Mouse (Mus musculus) heart, adult 9 months (tissue): Measurements from ENCODE around the gene Slmap.

Experiments
- DNase-seq, 2 experiments: peaks; one replicate each; pipeline ENCODE4 v3.0.0; 2022; ENCODE audit warnings: low spot score in 2 of 2

Slmap gene

DNA sequence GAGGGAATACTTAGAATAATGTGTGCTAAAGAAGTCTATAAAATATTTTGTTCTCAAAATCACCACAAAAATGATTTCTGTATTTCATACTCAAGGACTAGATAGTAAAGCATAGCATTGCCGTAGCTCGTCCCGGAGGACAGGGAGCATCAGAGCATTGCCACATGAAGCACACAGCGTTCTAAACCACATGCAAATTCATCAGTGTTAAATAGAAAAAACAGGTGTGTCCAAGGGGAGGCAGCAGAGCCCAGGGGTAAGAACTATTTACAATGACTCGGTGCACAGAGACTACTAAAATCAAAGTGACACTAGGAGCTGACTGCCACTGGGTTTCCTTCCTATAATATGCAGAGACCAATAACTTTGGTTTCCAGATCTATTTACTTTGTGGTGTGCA, 57.0 kb downstream of the Slmap start:
- DNase-seq = no peak

DNA sequence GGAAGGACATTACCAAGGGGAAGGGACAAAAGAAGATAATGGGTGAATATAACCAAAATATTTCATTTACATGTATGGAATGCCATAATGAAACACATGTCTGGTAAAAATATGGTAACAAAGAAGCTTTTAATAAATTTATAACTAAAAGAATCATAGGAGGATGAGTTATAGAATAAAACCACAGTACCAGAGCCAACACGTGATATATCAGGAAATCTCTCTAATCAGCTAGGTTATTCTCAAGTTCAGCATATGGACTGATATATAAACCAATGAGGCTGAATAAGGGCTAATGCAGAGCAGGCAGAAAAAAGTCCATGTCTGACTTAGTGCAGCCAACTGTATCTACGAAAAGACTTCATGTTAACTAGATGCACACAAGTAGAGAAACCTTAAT, 58.3 kb downstream of the Slmap start:
- no peak for DNase-seq

DNA sequence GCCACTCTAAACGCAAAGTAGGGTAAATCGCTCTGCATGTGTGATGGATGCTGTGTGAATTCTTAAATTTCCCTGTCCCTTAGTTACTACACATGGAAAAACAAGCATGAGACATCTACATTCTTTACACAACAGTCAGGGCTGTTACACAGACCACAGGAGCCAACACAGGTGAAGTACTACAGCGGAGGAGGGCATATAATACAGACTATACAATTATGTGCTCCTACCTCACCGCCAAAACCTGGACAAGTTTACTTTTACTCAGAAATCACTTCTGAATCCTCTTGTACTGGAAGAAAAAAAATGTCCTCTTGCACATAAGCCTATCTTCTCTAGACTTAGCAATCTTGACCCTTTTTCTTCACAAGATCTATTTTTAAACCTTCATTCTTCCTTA, 66.8 kb downstream of the Slmap start:
- DNase-seq = no peak

DNA sequence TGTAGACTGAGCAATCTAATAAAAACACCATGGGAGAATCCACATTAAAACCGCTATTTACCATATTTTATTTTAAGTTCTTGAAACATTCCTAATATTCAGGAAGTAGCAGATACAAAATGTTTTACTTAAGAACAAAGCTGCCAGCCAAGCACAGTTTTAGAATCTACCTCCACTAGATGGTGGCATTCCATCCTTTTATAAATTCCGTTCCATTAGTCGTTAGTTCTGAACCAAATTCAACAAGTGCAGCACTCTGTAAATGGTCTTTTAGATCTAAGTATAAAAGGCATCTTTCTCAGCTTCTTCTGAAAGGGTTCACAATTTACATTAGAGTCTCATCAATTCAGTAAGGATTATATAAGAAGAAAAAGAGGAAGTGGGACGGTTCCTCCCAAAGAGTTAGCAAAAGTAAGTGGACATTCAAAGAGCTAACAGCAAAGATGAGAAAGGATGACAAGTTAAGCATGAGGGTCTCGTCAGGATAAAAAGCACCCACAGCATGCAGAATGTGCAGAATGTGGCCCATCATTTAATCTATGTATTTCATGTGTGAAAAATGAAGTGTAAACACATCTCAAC, 68.1 kb downstream of the Slmap start:
- DNase-seq = no peak

DNA sequence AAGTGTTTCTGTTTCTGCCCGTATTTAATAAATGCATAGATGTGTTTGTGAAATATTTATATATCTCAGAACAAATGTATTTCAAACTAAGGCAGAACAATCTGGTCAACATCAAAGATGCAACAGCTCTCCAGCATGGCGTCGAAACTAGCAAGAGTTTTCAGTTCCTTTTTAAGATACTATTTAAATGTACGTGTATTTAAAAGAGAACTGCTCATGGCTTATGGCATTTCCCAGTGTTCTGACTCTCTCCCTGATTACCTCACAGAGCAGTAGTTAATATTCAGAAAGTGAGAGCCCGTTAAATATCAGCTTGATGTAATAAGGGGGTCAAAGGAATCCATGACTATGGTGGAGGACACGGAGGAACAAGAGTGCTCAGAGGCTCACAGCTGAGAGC, 68.8 kb downstream of the Slmap start:
- no peak for DNase-seq

DNA sequence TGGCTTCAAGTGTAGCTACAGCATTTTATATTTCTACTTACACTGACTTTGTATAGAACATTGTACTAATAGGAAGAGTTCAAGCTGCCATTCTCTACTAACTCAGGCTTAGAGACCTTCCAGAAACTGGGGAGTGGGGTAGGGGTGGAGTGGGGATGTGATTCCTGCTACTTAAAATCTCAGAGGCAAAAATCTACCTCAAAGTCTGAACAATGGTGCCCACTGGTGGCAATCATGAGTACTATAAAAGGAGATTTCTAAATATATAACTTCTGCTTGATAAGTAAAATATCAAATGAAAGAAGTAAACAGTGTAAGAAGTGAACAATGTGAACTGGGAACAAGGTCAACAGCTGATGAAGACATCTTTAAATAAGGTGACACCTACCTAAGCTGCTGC, 75.2 kb downstream of the Slmap start:
- DNase-seq = no peak

DNA sequence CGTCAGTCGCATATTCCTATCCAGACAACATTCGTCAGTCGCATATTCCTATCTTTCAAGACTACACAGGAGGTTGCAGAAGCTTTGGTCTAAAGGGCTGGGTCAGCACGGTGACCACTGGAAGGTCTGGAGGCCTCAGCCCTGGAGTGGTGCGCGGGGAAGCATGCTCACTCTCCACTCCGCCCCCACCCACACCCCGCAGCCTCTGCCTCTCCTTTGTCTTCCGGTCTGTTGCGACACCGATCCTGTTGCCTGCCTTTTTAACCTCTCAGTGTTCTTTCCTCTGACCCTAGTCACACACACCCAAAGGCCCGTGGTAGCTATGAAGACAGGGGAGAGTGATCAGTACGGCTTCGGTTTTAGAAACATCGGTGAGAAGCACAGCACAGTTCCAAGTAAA, 79.9 kb downstream of the Slmap start:
- no peak for DNase-seq

DNA sequence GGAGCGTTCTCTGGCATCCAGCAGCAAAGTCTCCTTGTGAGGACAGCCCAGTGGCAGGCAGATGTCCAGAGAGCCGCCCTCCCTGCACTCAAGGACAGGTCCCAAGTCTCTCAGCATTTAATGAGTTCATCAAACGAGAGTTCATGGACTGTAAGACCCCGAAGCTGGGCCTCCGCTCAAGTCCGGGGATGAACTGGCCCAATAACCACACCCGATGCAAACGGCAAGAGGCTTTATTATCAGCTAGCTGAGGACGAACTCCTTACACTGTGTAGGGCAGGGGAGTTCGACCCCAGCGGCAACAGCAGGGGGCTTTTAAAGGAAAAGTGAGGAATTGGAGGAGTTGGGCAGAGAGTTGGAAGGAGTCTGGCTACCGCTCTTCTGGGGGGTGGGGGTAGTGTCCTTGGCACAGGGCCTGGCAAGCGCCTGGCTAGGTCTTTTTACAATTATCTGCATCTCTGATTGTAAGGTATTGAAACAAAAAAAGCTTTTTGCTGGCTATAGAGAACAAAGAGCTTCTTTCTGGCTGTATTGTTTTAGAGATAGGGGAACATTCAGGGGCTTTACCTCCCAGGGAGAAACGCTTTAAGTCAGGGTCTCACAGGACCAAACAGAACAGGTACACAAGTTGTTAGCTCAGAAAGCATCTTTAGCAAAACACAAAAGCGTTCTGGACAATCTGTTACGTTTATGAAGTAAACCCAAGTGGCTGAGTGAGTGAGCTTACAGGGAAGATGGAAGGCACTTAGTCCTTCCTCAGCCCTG, 84.5 kb downstream of the Slmap start:
- no peak for DNase-seq

DNA sequence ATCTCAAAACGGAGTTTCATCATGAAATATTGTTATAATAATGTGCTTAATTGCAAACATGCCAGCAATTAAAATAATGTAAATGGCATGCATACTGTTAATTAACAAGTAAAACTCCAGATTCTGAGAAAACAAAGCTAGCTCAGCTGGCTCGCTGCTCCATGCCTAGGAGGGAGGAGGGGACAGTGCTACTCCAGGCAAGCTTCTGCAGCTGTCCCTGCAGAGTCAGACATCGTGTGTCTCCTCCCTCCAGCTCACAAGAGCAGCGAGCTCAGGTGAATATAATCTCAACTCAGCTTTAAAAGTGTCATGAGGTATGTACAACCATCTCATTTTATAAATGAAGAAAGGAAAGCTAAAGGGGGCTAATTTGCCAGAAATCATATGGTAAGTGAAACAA, 86.2 kb downstream of the Slmap start:
- no peak for DNase-seq

DNA sequence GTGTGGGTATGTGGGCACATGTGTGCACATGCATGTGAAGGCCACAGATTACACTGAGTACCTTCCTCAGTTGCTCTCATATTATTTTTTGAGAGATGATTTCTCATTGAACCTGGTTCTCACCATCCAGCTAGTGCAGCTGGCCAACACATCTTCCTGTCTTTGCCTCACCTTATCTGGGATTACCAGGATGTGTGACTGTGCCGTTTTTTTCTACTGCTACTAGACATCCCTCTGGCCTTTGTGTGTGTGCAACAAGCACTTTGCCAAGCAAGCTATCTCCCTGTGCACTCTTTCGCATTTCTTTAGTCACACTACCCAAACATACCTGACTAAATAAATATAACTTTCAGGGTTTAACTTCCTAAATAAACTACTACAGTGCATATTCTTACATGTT, 87.5 kb downstream of the Slmap start:
- no peak for DNase-seq

DNA sequence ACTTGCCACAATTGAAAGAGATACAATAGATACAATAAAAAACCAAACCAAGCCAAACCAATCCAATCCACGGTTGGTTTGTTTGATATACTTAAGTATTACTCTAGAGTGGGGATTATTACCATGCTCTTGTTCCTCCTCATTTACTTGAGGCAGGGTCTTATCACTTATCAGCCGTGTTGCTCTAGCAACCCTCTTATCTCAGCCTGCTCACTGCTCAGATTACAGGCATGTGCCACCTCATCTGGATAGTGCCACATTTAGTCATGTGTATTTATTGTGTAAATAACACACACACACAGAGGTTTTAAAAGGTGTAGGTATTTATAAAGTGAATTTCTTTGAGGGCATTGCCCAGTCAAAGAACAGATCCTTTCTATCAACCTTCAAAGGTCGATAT, 88.2 kb downstream of the Slmap start:
- no peak for DNase-seq

DNA sequence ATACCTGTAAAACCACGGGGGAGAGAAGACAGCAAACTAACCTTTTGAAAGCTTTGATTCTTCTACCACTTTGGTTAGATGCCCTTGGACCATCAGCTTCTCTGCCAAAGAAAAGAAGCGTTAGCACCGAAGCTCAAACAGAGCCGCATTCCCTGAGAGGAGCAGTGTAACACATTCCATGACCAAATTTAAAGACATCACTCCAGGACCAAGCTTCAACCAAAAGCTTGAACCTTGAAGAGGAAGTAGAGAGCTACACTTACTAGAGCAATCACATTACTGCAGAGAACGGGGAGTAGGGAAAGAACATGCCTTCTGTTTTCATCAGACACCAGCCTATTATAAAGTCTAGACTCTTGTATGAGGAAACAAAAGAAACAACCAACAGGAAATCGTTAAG, 92.2 kb downstream of the Slmap start:
- peak in 1 of 2 experiments; percentile 38 for DNase-seq

DNA sequence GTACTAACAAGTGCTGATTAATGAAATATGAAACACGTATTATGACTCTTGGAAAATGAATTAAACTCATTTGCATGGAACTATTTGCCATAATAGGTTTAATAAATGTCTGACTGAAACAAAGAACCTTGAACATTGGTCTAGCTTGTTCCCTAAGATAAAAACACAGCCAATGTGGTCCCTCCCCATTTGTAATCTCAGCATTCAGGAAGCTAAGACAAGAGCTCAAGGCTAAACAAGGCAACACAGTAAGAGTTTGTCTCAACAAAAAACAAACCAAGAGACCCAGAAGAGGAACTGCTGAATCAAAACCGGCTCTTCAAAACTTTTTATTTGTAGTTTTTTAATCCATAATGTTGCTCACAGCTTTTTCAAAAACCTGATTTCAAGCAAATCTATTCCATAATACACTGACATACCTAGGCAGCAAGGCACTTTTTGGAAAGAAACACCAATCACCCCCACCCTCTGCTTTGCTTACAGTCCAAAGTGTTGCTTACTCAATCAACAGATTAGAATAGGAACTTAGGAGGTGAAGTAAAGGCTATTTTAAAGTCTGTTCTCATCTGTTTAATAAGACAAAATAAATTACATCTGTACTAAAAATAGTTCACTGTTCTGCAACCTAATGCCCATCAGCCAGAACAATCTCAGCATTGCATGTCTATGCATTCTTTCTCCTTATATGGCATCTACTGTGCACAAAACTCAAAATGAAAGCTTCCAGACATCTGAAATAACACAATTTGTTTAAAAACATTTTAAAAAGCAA, 93.5 kb downstream of the Slmap start:
- DNase-seq = no peak

DNA sequence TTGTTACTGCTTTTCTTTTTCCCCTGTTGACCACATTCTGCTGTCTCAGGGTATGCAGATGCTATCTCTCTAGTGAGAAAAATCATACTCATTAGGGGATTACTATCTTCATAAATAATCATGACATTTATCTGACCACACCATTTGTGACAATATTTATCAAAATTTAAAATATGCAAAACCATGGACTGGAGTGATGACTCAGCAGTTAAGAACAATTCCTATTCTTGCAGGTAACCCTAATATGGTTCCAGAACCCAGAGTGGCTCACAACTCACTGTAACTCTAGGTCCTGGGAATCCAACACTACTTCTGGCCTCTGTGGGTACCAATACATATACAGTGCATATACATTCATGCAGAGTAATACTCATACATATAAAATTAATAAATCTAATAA, 94.7 kb downstream of the Slmap start:
- no peak for DNase-seq

DNA sequence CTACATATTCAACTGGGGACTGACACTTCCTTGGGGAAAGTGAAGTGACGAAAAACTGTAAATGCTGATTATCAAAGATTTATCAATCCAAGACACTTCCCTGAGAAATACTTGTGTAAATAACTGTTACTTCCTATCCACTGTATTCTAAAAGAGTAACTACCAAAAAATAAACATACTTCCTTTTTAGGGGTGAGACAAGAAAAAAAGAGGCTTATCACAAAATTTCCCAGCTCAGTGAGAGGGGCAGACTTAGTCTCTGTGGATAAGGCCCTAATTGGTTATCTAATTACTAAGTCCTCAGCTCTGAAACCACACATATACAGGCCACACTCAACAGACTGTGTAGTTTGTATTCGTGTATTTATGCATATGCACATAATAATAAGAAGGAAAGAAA, 97.0 kb downstream of the Slmap start:
- no peak for DNase-seq

DNA sequence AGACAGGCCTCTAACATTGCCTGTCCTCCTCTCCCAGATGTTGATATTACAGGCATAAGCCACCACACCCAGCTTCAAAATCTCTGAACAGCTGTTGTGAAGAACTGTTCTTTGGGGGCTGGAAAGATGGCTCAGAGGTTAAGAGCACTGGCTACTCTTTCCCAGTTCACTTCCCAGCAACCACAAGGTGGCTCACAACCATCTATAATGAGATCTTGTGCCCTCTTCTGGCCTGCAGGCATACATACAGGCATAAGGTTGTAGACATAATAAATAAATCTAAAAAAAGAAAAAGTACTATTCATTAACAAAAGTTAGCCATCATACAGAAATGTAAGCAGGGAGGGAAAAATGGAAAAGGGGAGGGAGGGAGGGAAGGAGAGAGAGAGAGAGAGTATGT, 98.4 kb downstream of the Slmap start:
- no peak for DNase-seq

DNA sequence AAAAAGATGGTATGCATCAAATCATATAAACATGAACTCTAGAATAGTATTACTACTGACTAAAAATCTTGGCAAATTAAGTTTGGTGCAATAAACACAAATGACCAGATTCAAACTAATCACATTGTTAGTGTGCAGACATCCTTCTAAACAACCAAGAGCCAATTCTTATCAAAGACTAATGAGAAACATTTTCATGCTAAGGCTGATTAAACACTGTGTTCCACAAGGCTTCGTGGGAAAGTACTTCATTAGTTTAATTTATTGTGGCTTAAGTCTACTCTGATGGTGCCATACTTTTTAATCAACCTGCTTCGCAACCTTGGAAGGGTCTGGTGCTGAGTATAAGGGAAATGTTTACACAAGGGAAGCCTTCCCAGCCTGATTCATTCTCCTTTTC, 102.4 kb downstream of the Slmap start:
- DNase-seq = no peak

DNA sequence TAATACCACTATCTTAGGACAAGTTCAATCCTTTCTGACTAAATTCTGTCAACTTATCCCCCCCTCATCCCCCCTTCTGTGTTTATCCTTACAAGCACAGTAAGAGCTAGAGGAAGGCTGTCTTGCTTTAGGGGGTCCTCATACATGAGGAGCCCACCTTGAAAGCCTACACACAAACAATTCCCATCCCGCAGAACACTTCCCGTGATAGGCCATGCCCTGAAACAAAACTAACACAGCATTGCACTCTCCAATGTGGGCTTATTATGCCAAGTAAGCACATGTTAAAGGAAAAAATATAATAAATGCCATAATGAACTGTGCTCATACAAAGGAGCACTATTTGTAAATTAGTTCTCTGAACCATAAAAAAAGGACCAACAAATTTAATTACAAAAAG, 102.8 kb downstream of the Slmap start:
- DNase-seq = no peak

DNA sequence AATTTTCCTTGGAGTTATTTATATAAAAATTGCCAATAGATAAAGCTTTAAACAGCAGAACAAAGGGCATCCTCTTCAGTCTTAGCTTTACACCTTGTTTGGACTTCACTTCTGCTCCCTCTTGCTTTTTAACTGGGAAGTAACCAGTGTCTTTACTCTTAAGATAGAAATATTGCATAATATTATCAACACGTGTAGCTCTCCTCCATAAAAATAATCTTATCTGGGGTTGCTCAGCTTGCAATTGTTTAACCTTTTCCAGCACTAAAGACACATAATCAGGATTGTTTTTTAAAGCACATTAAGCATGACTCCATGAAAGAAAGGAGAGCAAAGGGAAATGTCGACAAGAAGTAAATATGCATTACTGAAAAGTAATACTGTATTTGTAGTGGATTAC, 114.5 kb downstream of the Slmap start:
- DNase-seq = no peak

DNA sequence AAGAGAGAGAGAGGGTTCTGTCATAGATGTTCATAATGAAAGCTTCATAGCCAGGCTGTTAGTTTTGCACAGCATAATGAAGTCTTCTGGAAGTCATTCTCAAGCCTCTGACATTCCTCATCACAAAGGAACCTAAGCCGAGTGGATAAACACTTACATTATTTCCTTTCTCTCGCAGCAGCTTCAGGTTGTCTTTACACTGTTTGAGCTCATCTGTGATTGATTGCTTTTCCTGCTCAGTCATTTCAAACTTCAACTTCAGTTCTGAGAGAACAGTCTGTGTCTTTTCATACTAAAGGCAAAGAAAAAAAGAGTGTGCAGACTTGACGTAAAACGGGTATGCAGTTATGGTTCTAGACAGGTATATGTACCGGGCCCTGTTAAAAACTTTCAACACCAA, 116.8 kb downstream of the Slmap start:
- DNase-seq = no peak

DNA sequence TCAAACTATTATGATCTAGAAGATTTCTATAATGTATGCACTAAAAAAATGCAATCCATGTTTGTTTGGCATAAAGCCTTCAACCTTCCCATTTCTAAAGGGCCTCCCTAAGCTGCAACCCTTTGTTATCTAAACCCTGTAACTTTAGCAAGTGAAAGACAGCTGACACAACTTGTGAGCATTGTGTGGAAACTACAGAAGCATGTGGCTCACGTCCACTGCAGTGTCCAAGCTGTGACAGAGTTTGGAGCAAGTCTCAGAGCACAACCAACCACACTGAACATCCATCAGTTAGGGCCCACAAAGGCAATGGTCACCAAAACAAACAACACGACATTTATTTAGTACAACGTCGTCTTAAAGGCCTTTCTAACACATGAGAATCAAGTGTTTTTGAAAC, 117.6 kb downstream of the Slmap start:
- DNase-seq = no peak

DNA sequence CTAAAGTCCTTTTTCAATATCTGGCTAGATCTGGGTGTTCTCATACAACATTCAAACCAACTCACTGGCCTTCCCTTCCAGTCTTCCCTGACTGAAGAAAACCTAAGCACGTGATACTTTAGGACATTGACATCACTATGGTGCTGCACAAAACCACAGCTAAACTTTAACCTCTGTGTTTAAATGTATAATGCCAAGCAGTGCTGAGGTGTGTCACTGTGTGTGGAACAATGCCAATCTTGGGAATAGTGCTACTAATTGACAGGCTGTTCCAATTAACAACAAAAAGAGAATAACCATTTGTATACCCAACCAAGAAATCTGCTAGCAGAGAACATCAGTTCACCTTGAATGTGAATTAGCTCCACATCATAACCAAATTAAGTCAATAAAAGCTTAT, 121.2 kb downstream of the Slmap start:
- DNase-seq = no peak

DNA sequence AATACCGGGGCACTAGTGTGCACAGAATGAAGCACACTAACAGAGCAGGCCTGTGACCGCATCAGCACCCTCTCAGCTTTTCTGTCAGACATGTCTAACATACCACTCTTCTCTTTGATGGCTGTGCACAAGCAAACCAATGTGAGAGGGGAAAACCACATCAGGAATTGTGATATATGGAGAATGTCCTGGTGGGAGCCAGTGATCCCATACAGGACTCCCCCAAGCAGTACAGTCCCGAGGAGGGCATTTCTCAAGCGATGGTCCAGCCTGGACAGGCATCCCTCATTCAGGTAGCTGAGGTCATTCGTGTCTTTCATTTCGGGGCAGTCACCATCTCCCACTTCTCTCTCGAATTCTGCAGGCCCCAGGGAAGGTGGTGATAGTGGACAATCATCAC, 128.0 kb downstream of the Slmap start:
- DNase-seq = no peak
